Mouse (Mus musculus): ENCODE results near the gene Tssk4. TPM values are rescaled to one million over a fixed set of nuclear protein-coding genes. Genes with fewer than 3 reads are reported as not detected.

The Tssk4 gene
- polyA plus RNA-seq, 1 experiment from 2014 or later: 1.0 TPM

GRCm38 (mm10) chr14:55641291-55641690 lies 8.7 kb upstream of the Tssk4 start:
- no peak overlapping the region for H3K4me2 ChIP-seq (ENCODE audit: low read depth, low read length)
- no peaks in the 10 kb centered on the region for H3K27me3 ChIP-seq (replicated peaks; ENCODE audit: control insufficient read depth, insufficient read depth, low read length)
- H3K4me1 ChIP-seq (ENCODE audit: control insufficient read depth, insufficient read depth, low read length): peaks cover 23% of the 10 kb centered on the region
- ATAC-seq: no peak
- no peak overlapping the region for H3K27ac ChIP-seq (ENCODE audit: low read length)
- WGBS: 92% methylated on average over 13 of the region's 13 CpGs
- H3K4me3 ChIP-seq (ENCODE audit: low read length): no peak overlapping the region
- H3K36me3 ChIP-seq (ENCODE audit: control insufficient read depth, insufficient read depth, low read length): peaks cover 24% of the 10 kb centered on the region
- no peak overlapping the region for H3K9ac ChIP-seq (ENCODE audit: low read depth, low read length)
- H3K9me3 ChIP-seq (ENCODE audit: control insufficient read depth, low read length): no peaks in the 10 kb centered on the region

DNA sequence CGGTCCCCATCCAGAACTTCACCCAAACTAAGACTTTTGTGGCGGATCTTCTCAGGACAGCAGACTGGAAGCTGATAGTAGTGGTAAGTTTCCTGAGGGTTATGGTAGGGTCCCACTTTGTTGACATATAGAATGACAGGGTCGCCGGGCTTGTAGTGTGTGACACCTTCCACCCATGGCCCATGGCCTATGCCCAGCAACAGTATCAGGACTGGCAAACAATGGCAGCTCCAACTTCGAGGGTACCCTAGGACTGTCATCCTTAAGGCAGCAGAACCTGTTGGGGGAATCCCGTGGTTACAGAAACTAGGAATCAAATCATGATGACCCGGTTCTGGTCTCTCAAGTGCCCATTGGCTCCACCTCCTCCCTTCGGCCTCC lies 7.3 kb upstream of the Tssk4 start:
- no peaks in the 10 kb centered on the region for H3K27me3 ChIP-seq (replicated peaks; ENCODE audit: control insufficient read depth, insufficient read depth, low read length)
- peaks cover 26% of the 10 kb centered on the region for H3K4me1 ChIP-seq (ENCODE audit: control insufficient read depth, insufficient read depth, low read length)
- peak; percentile 25 for ATAC-seq
- peak overlapping the region; percentile 99 for H3K4me3 ChIP-seq (ENCODE audit: low read length)
- peak overlapping the region; percentile 94 for H3K9ac ChIP-seq (ENCODE audit: low read depth, low read length)
- H3K27ac ChIP-seq (ENCODE audit: low read length): peak overlapping the region; percentile 97
- WGBS: 18% methylated on average over 8 of the region's 8 CpGs
- H3K4me2 ChIP-seq (ENCODE audit: low read depth, low read length): peak overlapping the region; percentile 91
- H3K9me3 ChIP-seq (ENCODE audit: control insufficient read depth, low read length): no peaks in the 10 kb centered on the region
- H3K36me3 ChIP-seq (ENCODE audit: control insufficient read depth, insufficient read depth, low read length): peaks cover 18% of the 10 kb centered on the region

GRCm38 (mm10) chr14:55643060-55643907 lies 6.7 kb upstream of the Tssk4 start, which contains the start of gene Tm9sf1:
Gene Tm9sf1 (minus strand): TSS chr14:55643806.
- ATAC-seq: peak; percentile 90
- Histone ChIP-seq H3K9me3 (ENCODE audit: control insufficient read depth, low read length) (no peaks in the 10 kb centered on the region), H3K27ac (ENCODE audit: low read length) (peak within 1 kb of the TSS; percentile 97), H3K4me1 (ENCODE audit: control insufficient read depth, insufficient read depth, low read length) (peaks cover 26% of the 10 kb centered on the region), H3K27me3 (replicated peaks; ENCODE audit: control insufficient read depth, insufficient read depth, low read length) (no peaks in the 10 kb centered on the region), H3K4me2 (ENCODE audit: low read depth, low read length) (peak within 1 kb of the TSS; percentile 91), H3K9ac (ENCODE audit: low read depth, low read length) (peak within 1 kb of the TSS; percentile 94), H3K4me3 (ENCODE audit: low read length) (peak within 1 kb of the TSS; percentile 99), H3K36me3 (ENCODE audit: control insufficient read depth, insufficient read depth, low read length) (peaks cover 14% of the 10 kb centered on the region)
- under 1% methylated on average over 89 of the region's 89 CpGs for WGBS

- peak overlapping the region; percentile 99 for H3K4me3 ChIP-seq (ENCODE audit: low read length)
- 19% methylated on average over 17 of the region's 17 CpGs for WGBS
- H3K27ac ChIP-seq (ENCODE audit: low read length): peak overlapping the region; percentile 97
- H3K27me3 ChIP-seq (replicated peaks; ENCODE audit: control insufficient read depth, insufficient read depth, low read length): no peaks in the 10 kb centered on the region
- H3K4me2 ChIP-seq (ENCODE audit: low read depth, low read length): peak overlapping the region; percentile 91
- H3K9ac ChIP-seq (ENCODE audit: low read depth, low read length): peak overlapping the region; percentile 94
- ATAC-seq: no peak
- H3K9me3 ChIP-seq (ENCODE audit: control insufficient read depth, low read length): no peaks in the 10 kb centered on the region
- H3K36me3 ChIP-seq (ENCODE audit: control insufficient read depth, insufficient read depth, low read length): peaks cover 14% of the 10 kb centered on the region
- peaks cover 26% of the 10 kb centered on the region for H3K4me1 ChIP-seq (ENCODE audit: control insufficient read depth, insufficient read depth, low read length)
Measured at GRCm38 (mm10) chr14:55644261-55644888, 5.6 kb upstream of the Tssk4 start.

DNA sequence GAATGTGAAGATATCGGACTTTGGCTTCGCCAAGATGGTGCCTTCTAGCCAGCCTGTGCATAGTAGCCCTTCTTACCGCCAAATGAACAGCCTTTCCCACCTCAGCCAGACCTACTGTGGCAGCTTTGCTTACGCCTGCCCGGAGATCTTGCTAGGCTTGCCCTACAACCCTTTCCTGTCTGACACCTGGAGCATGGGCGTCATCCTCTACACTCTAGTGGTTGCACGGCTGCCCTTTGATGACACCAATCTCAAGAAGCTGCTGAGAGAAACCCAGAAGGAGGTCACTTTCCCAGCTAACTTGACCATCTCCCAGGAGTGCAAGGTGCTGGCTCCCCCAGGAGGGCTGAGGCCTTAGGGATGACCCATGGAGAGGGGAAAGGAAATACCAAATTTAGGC lies 1.5 kb downstream of the Tssk4 start:
- Histone ChIP-seq H3K4me3 (ENCODE audit: low read length) (no peak overlapping the region), H3K36me3 (ENCODE audit: control insufficient read depth, insufficient read depth, low read length) (no peaks in the 10 kb centered on the region)
- WGBS: 85% methylated on average over 7 of the region's 7 CpGs

GRCm38 (mm10) chr14:55656935-55657334 lies 7.0 kb downstream of the Tssk4 start:
- H3K4me1 ChIP-seq (ENCODE audit: control insufficient read depth, insufficient read depth, low read length): peaks cover 8% of the 10 kb centered on the region; the same call in 1 of the 2 replicates
- WGBS: 89% methylated on average over 3 of the region's 3 CpGs
- H3K27ac ChIP-seq (ENCODE audit: low read length): no peak overlapping the region
- H3K9me3 ChIP-seq (ENCODE audit: control insufficient read depth, low read length): no peaks in the 10 kb centered on the region
- no peak for ATAC-seq
- H3K27me3 ChIP-seq (replicated peaks; ENCODE audit: control insufficient read depth, insufficient read depth, low read length): no peaks in the 10 kb centered on the region
- H3K36me3 ChIP-seq (ENCODE audit: control insufficient read depth, insufficient read depth, low read length): no peaks in the 10 kb centered on the region
- H3K4me3 ChIP-seq (ENCODE audit: low read length): no peak overlapping the region
- no peak overlapping the region for H3K4me2 ChIP-seq (ENCODE audit: low read depth, low read length)
- H3K9ac ChIP-seq (ENCODE audit: low read depth, low read length): no peak overlapping the region

More for the DNA sequence above, 1.5 kb downstream of the Tssk4 start:
- no peak for ATAC-seq
- peaks cover 4% of the 10 kb centered on the region; the same call in 1 of the 2 replicates for H3K4me1 ChIP-seq (ENCODE audit: control insufficient read depth, insufficient read depth, low read length)
- H3K27me3 ChIP-seq (replicated peaks; ENCODE audit: control insufficient read depth, insufficient read depth, low read length): no peaks in the 10 kb centered on the region
- no peak overlapping the region for H3K27ac ChIP-seq (ENCODE audit: low read length)
- no peak overlapping the region for H3K9ac ChIP-seq (ENCODE audit: low read depth, low read length)
- H3K4me2 ChIP-seq (ENCODE audit: low read depth, low read length): no peak overlapping the region
- H3K9me3 ChIP-seq (ENCODE audit: control insufficient read depth, low read length): no peaks in the 10 kb centered on the region

- 0 out of 2 replicates have a peak, but pooled peaks cover 3% of the 10 kb centered on the region for H3K36me3 ChIP-seq (ENCODE audit: control insufficient read depth, insufficient read depth, low read length)
- no peaks in the 10 kb centered on the region for H3K9me3 ChIP-seq (ENCODE audit: control insufficient read depth, low read length)
- peak overlapping the region; percentile 68 for H3K27ac ChIP-seq (ENCODE audit: low read length)
- H3K4me3 ChIP-seq (ENCODE audit: low read length): no peak overlapping the region
- peaks cover 8% of the 10 kb centered on the region; the same call in 1 of the 2 replicates for H3K4me1 ChIP-seq (ENCODE audit: control insufficient read depth, insufficient read depth, low read length)
- WGBS: 74% methylated on average over 5 of the region's 5 CpGs
- peak overlapping the region; percentile 27; the same call in 1 of the 2 replicates for H3K4me2 ChIP-seq (ENCODE audit: low read depth, low read length)
- ATAC-seq: peak; percentile 90
- H3K27me3 ChIP-seq (replicated peaks; ENCODE audit: control insufficient read depth, insufficient read depth, low read length): no peaks in the 10 kb centered on the region
- H3K9ac ChIP-seq (ENCODE audit: low read depth, low read length): no peak overlapping the region
Measured at GRCm38 (mm10) chr14:55658011-55658410, 8.0 kb downstream of the Tssk4 start.

DNA sequence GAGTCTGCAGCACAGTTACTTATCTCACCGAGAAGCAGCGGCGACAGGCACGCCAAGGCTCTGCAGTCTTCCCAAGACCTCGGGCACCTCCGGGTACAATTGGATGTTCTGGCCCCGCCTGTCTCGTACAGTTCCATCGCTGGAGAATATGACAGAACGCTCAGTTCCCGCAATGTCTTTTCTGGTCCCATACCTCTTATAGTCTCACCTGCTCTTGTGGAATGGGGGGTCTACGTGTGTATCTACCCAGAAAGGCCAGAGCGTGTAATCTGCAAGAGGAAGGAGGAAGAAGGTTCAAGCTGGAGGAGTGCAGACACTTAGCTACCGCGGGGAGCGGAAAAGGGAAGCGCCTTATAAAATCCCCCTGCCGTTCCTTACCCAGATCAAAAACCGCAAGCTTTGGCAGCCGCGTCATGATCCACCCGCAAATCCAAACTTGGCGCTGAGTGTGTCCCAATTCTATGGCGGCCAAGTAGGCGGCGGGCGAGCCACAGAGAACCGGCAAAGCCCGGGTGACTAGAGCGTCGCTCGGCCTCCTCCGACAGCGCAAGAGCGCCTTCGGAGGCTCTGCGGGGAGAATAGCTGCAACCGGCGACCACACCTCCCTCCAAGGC lies 10.1 kb downstream of the Tssk4 start, which contains the start of gene Mdp1:
TSS of gene Mdp1 (minus strand) at position 549 of the 614 bp plus-strand sequence.
- Histone ChIP-seq H3K27ac (ENCODE audit: low read length) (peak within 1 kb of the TSS; percentile 83), H3K9ac (ENCODE audit: low read depth, low read length) (peak within 1 kb of the TSS; percentile 74), H3K4me3 (ENCODE audit: low read length) (peak within 1 kb of the TSS; percentile 72), H3K4me2 (ENCODE audit: low read depth, low read length) (peak within 1 kb of the TSS; percentile 57), H3K36me3 (ENCODE audit: control insufficient read depth, insufficient read depth, low read length) (0 out of 2 replicates have a peak, but pooled peaks cover 6% of the 10 kb centered on the region), H3K9me3 (ENCODE audit: control insufficient read depth, low read length) (no peaks in the 10 kb centered on the region), H3K4me1 (ENCODE audit: control insufficient read depth, insufficient read depth, low read length) (peaks cover 8% of the 10 kb centered on the region; the same call in 1 of the 2 replicates), H3K27me3 (replicated peaks; ENCODE audit: control insufficient read depth, insufficient read depth, low read length) (no peaks in the 10 kb centered on the region)
- peak; percentile 89 for ATAC-seq
- WGBS: under 1% methylated on average over 39 of the region's 39 CpGs

GRCm38 (mm10) chr14:55660636-55661035 lies 10.7 kb downstream of the Tssk4 start:
- Histone ChIP-seq H3K4me2 (ENCODE audit: low read depth, low read length) (no peak overlapping the region), H3K27me3 (replicated peaks; ENCODE audit: control insufficient read depth, insufficient read depth, low read length) (no peaks in the 10 kb centered on the region), H3K9ac (ENCODE audit: low read depth, low read length) (no peak overlapping the region), H3K9me3 (ENCODE audit: control insufficient read depth, low read length) (no peaks in the 10 kb centered on the region), H3K4me3 (ENCODE audit: low read length) (peak overlapping the region; percentile 72), H3K36me3 (ENCODE audit: control insufficient read depth, insufficient read depth, low read length) (0 out of 2 replicates have a peak, but pooled peaks cover 6% of the 10 kb centered on the region), H3K4me1 (ENCODE audit: control insufficient read depth, insufficient read depth, low read length) (peaks cover 8% of the 10 kb centered on the region; the same call in 1 of the 2 replicates), H3K27ac (ENCODE audit: low read length) (no peak overlapping the region)
- ATAC-seq: no peak
- 52% methylated on average over 2 of the region's 2 CpGs for WGBS

Measured in intestine, embryonic 16.5 days (tissue).